Mouse (Mus musculus) MEL (cell line): ENCODE measurements around the gene Slc25a11. TPM values are rescaled to one million over a fixed set of nuclear protein-coding genes. Genes with fewer than 3 reads are reported as not detected.
A peak's percentile ranks its signal among the peaks of the same experiment; 100 is the strongest.

Experiments
- DNase-seq: peaks from one replicate; pipeline ENCODE4 v3.0.0; 2011; ENCODE audit warnings: low read depth, low spot score
- H3K27ac ChIP-seq: 2 replicates; pipeline ENCODE4 v1.5.1; 2012; ENCODE audit warnings: low read depth, mild to moderate bottlenecking, control low read depth, low read length, moderate library complexity; ENCODE audit not compliant: control insufficient read depth
- H3K27me3 ChIP-seq, 2 experiments: fragments of 150-350 bp in 1 of 2; sonication (generic) in 1 of 2; 2 replicates each; pipeline ENCODE4 v1.6.1; 2012; ENCODE audit warnings: low read length in 2 of 2, mild to moderate bottlenecking in 2 of 2, improper control_type of control experiment in 1 of 2, moderate library complexity in 1 of 2; ENCODE audit not compliant: insufficient read depth in 2 of 2, control insufficient read depth in 1 of 2
- H3K36me3 ChIP-seq, 2 experiments: 2 replicates each; pipeline ENCODE4 v1.6.1; 2012 to 2014; ENCODE audit warnings: low read length in 2 of 2, improper control_type of control experiment in 1 of 2, inconsistent platforms in 1 of 2, mild to moderate bottlenecking in 1 of 2; ENCODE audit not compliant: insufficient read depth in 2 of 2, control insufficient read depth in 1 of 2
- H3K4me1 ChIP-seq, 2 experiments: fragments of 150-350 bp in 1 of 2; sonication (generic) in 1 of 2; 2 replicates each; pipeline ENCODE4 v1.6.1; 2012; ENCODE audit warnings: low read length in 2 of 2, improper control_type of control experiment in 1 of 2, mild to moderate bottlenecking in 1 of 2; ENCODE audit not compliant: insufficient read depth in 2 of 2, control insufficient read depth in 1 of 2
- H3K4me3 ChIP-seq, 2 experiments: fragments of 150-350 bp in 1 of 2; sonication (generic) in 1 of 2; 2 replicates each; pipeline ENCODE4 v1.5.1; 2012; ENCODE audit warnings: low read depth in 2 of 2, low read length in 2 of 2, mild to moderate bottlenecking in 2 of 2, moderate library complexity in 2 of 2, control low read depth in 1 of 2, improper control_type of control experiment in 1 of 2; ENCODE audit not compliant: control insufficient read depth in 1 of 2, insufficient read depth in 1 of 2
- H3K79me2 ChIP-seq: 2 replicates; pipeline ENCODE4 v1.6.1; 2012; ENCODE audit warnings: mild to moderate bottlenecking, low read length, moderate library complexity; ENCODE audit not compliant: control insufficient read depth, poor library complexity, insufficient read depth
- H3K9ac ChIP-seq: 2 replicates; pipeline ENCODE4 v1.6.1; 2012; ENCODE audit warnings: low read depth, mild to moderate bottlenecking, control low read depth, low read length, moderate library complexity; ENCODE audit not compliant: control insufficient read depth, poor library complexity, severe bottlenecking
- H3K9me3 ChIP-seq: fragments of 150-350 bp; sonication (generic); replicated peaks from 2 replicates; pipeline ENCODE4 v1.6.1; 2012; ENCODE audit warnings: mild to moderate bottlenecking, low read length, improper control_type of control experiment, moderate library complexity; ENCODE audit not compliant: insufficient read depth
- CHD1 ChIP-seq: IDR thresholded peaks from 2 replicates; pipeline ENCODE4 v1.6.1; 2012; ENCODE audit warnings: low read depth, mild to moderate bottlenecking, inconsistent platforms, low read length, improper control_type of control experiment
- CHD2 ChIP-seq: IDR thresholded peaks from 2 replicates; pipeline ENCODE4 v1.6.1; 2011; ENCODE audit warnings: low read length, improper control_type of control experiment
- E2F4 ChIP-seq: IDR thresholded peaks from 2 replicates; pipeline ENCODE4 v1.6.1; 2011; ENCODE audit warnings: low read depth, low read length, improper control_type of control experiment, borderline replicate concordance
- EP300 ChIP-seq, 2 experiments: IDR thresholded peaks; 2 replicates each; pipeline ENCODE4 v1.6.1; 2011; ENCODE audit warnings: improper control_type of control experiment in 2 of 2, low read length in 2 of 2, low read depth in 1 of 2, mild to moderate bottlenecking in 1 of 2
- GATA1 ChIP-seq: IDR thresholded peaks from 2 replicates; pipeline ENCODE4 v1.6.1; 2011; ENCODE audit warnings: low read depth, low read length, improper control_type of control experiment
- HCFC1 ChIP-seq: IDR thresholded peaks from 2 replicates; pipeline ENCODE4 v1.6.1; 2012; ENCODE audit warnings: low read depth, mild to moderate bottlenecking, inconsistent platforms, low read length, improper control_type of control experiment, moderate library complexity
- JUND ChIP-seq: IDR thresholded peaks from 2 replicates; pipeline ENCODE4 v1.6.1; 2011; ENCODE audit warnings: low read depth, mild to moderate bottlenecking, improper control_type of control experiment, low read length
- MAZ ChIP-seq: IDR thresholded peaks from 2 replicates; pipeline ENCODE4 v1.6.1; 2012; ENCODE audit warnings: low read depth, mild to moderate bottlenecking, inconsistent platforms, low read length, improper control_type of control experiment
- MEF2A ChIP-seq: IDR thresholded peaks from 2 replicates; pipeline ENCODE4 v1.6.1; 2014; ENCODE audit warnings: low read depth, mild to moderate bottlenecking, inconsistent platforms, low read length, improper control_type of control experiment; ENCODE audit not compliant: poor library complexity, insufficient replicate concordance, severe bottlenecking; ENCODE audit errors: extremely low read depth
- MXI1 ChIP-seq: IDR thresholded peaks from 2 replicates; pipeline ENCODE4 v1.6.1; 2011; ENCODE audit warnings: mild to moderate bottlenecking, low read depth, low read length, improper control_type of control experiment
- MYC ChIP-seq: IDR thresholded peaks from 2 replicates; pipeline ENCODE4 v1.6.1; 2011; ENCODE audit warnings: low read depth, mild to moderate bottlenecking, low read length, improper control_type of control experiment, moderate library complexity
- NELFE ChIP-seq: IDR thresholded peaks from 2 replicates; pipeline ENCODE4 v1.6.1; 2011; ENCODE audit warnings: low read depth, low read length, improper control_type of control experiment
- NRF1 ChIP-seq: IDR thresholded peaks from 2 replicates; pipeline ENCODE4 v1.6.1; 2014; ENCODE audit warnings: low read depth, mild to moderate bottlenecking, inconsistent platforms, low read length, improper control_type of control experiment, moderate library complexity; ENCODE audit not compliant: poor library complexity, insufficient read depth, severe bottlenecking
- POLR2AphosphoS2 ChIP-seq: IDR thresholded peaks from 2 replicates; pipeline ENCODE4 v1.6.1; 2011; ENCODE audit warnings: low read length, improper control_type of control experiment
- POLR2AphosphoS5 ChIP-seq: IDR thresholded peaks from 2 replicates; pipeline ENCODE4 v1.6.1; 2012; ENCODE audit warnings: low read depth, borderline replicate concordance, mild to moderate bottlenecking, inconsistent platforms, low read length, moderate library complexity, mixed read lengths
- RAD21 ChIP-seq: IDR thresholded peaks from 2 replicates; pipeline ENCODE4 v1.6.1; 2011; ENCODE audit warnings: mild to moderate bottlenecking, low read depth, low read length, improper control_type of control experiment
- RCOR1 ChIP-seq: IDR thresholded peaks from 2 replicates; pipeline ENCODE4 v1.6.1; 2012; ENCODE audit warnings: low read depth, mild to moderate bottlenecking, inconsistent platforms, low read length, improper control_type of control experiment
- SIN3A ChIP-seq: IDR thresholded peaks from 2 replicates; pipeline ENCODE4 v1.6.1; 2012; ENCODE audit warnings: low read length, improper control_type of control experiment, inconsistent platforms
- SMC3 ChIP-seq: IDR thresholded peaks from 2 replicates; pipeline ENCODE4 v1.6.1; 2011; ENCODE audit warnings: low read depth, low read length, improper control_type of control experiment
- TAL1 ChIP-seq: IDR thresholded peaks from 2 replicates; pipeline ENCODE4 v1.6.1; 2012; ENCODE audit warnings: mild to moderate bottlenecking, inconsistent platforms, low read length, moderate library complexity, mixed read lengths
- TBP ChIP-seq: IDR thresholded peaks from 2 replicates; pipeline ENCODE4 v1.8.0; 2011; ENCODE audit warnings: low read depth, low read length, improper control_type of control experiment
- UBTF ChIP-seq: IDR thresholded peaks from 2 replicates; pipeline ENCODE4 v1.6.1; 2012; ENCODE audit warnings: low read depth, mild to moderate bottlenecking, inconsistent platforms, low read length, improper control_type of control experiment, moderate library complexity, borderline replicate concordance; ENCODE audit not compliant: insufficient read depth
- USF2 ChIP-seq, 2 experiments: IDR thresholded peaks; 2 replicates each; pipeline ENCODE4 v1.6.1; 2011 to 2012; ENCODE audit warnings: improper control_type of control experiment in 2 of 2, low read length in 2 of 2, borderline replicate concordance in 1 of 2, inconsistent platforms in 1 of 2, low read depth in 1 of 2, mild to moderate bottlenecking in 1 of 2; ENCODE audit not compliant: insufficient read depth in 1 of 2
- ZC3H11A ChIP-seq: IDR thresholded peaks from 2 replicates; pipeline ENCODE4 v1.6.1; 2012; ENCODE audit warnings: low read depth, mild to moderate bottlenecking, inconsistent platforms, low read length, improper control_type of control experiment
- ZMIZ1 ChIP-seq: IDR thresholded peaks from 2 replicates; pipeline ENCODE4 v1.6.1; 2012; ENCODE audit warnings: low read depth, mild to moderate bottlenecking, inconsistent platforms, low read length, improper control_type of control experiment, moderate library complexity
- polyA plus RNA-seq, 2 experiments: library from polyadenylated mRNA; stranded (reverse) in 1 of 2; unstranded in 1 of 2; fragments of >175 nt in 1 of 2; fragments of >200 nt in 1 of 2; gene quantifications; 2 replicates each; pipeline versions ENCODE4 v1.2.1 to v1.2.4; 2012; ENCODE audit warnings: low replicate concordance in 2 of 2, low read depth in 1 of 2; ENCODE audit not compliant: insufficient read length in 2 of 2, insufficient read depth in 1 of 2, missing spikeins in 1 of 2
- total RNA-seq: library from RNA; depleted of rRNA; stranded (reverse); fragments of 300-350 nt; gene quantifications from 2 replicates; pipeline ENCODE4 v1.2.3, GENCODE M21; 2012

The Slc25a11 gene
- total and polyA plus RNA-seq, 3 experiments = 96.3 to 145 (median 114) TPM

- H3K79me2 ChIP-seq = no peaks in the 10 kb centered on the region
- H3K9me3 ChIP-seq = no peaks in the 10 kb centered on the region
- TF ChIP-seq E2F4 (no peak), SMC3 (no peak), NELFE (no peak), ZMIZ1 (no peak), CHD1 (no peak), CHD2 (no peak), MEF2A (no peak), RAD21 (no peak), ZC3H11A (no peak), TBP (no peak), SIN3A (no peak), GATA1 (no peak), HCFC1 (no peak), USF2 (IDR thresholded peaks at IDR 0.05; ENCODE audit: borderline replicate concordance in 1 of 2, insufficient read depth in 1 of 2, low read depth in 1 of 2, low read length in 2 of 2) (no peak), UBTF (no peak), MAZ (no peak)
- no peak for DNase-seq
- no peak overlapping the region for H3K4me3 ChIP-seq
- peaks cover 0 to 5% of the 10 kb centered on the region in 2 experiments; a peak in 2 of 4 replicates for H3K36me3 ChIP-seq
- H3K4me1 ChIP-seq = peaks cover 0 to 4% of the 10 kb centered on the region in 2 experiments; a peak in 3 of 4 replicates
- H3K9ac ChIP-seq = no peak overlapping the region
- no peak overlapping the region for H3K27ac ChIP-seq
- no peaks in the 10 kb centered on the region for H3K27me3 ChIP-seq
Observed at GRCm38 (mm10) chr11:70681170-70681569, 33.9 kb upstream of the Slc25a11 start.

GRCm38 (mm10) chr11:70679894-70680293 lies 32.6 kb upstream of the Slc25a11 start:
- Histone ChIP-seq H3K4me3 (no peak overlapping the region), H3K9me3 (no peaks in the 10 kb centered on the region), H3K9ac (peak overlapping the region; percentile 24; the same call in 1 of the 2 replicates), H3K27me3 (no peaks in the 10 kb centered on the region), H3K79me2 (no peaks in the 10 kb centered on the region), H3K27ac (peak overlapping the region; percentile 49), H3K36me3 (peaks cover 0 to 5% of the 10 kb centered on the region in 2 experiments; a peak in 2 of 4 replicates), H3K4me1 (peaks cover 0 to 4% of the 10 kb centered on the region in 2 experiments; a peak in 3 of 4 replicates)
- DNase-seq = peak; percentile 95
- TF ChIP-seq TAL1 = 0 out of 2 replicates have a peak, but pooled peaks have one; percentile 7
- TF ChIP-seq NRF1 = 0 out of 2 replicates have a peak, but pooled peaks have one; percentile 31
- TF ChIP-seq EP300 (IDR thresholded peaks at IDR 0.05; ENCODE audit: low read depth in 1 of 2, low read length in 2 of 2) = peak in 1 of 2 experiments; percentile 67; a peak in 1 of 4 replicates
- TF ChIP-seq E2F4 = no peak
- no peak for TF ChIP-seq MXI1
- peak; percentile 74 for TF ChIP-seq TBP
- no peak for TF ChIP-seq JUND
- TF ChIP-seq POLR2AphosphoS2 = no peak
- TF ChIP-seq MYC = 0 out of 2 replicates have a peak, but pooled peaks have one; percentile 17
- no peak for TF ChIP-seq ZMIZ1
- no peak for TF ChIP-seq POLR2AphosphoS5
- no peak for TF ChIP-seq RCOR1
